Mouse (Mus musculus): ENCODE results near the gene Dppa1.
"Not testable (repeated sequence)": the region's sequence is repeated elsewhere in the genome, so short reads cannot be mapped to it uniquely, and the experiment has no call there.

Dppa1 gene

GRCm38 (mm10) chr11:46629211-46629795 lies at the start of gene Dppa1:
TSS of gene Dppa1 (minus strand) at chr11:46629261.
- DNase-seq: no peak

- no peak for DNase-seq
These were observed 38.9 kb upstream of the Dppa1 start for GRCm38 (mm10) chr11:46667938-46668337.

- DNase-seq: no peak
These were observed 38.0 kb upstream of the Dppa1 start for GRCm38 (mm10) chr11:46667105-46667504.

- peak in 1 of 2 experiments; percentile 11 for DNase-seq
These were observed 36.8 kb upstream of the Dppa1 start for GRCm38 (mm10) chr11:46665599-46666522.

DNA sequence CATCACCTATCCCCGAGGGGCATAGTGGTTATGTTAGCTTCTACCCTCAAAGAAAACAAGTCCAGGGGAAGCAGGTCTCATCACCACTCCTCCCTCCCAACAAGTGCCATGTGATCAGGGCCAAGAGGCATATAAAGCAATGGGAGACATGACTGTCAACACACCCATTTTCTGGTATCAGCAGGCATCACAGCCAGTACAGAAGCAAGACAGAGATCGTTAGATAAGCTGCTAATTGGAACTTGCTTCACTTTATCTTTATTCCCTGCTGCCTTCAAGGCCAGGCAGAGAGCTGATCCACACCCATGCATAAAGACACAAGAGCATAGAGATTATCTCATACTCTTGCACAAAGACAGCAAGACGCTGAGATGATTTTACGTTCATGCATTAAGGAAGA lies 34.2 kb upstream of the Dppa1 start:
- DNase-seq: no peak

DNA sequence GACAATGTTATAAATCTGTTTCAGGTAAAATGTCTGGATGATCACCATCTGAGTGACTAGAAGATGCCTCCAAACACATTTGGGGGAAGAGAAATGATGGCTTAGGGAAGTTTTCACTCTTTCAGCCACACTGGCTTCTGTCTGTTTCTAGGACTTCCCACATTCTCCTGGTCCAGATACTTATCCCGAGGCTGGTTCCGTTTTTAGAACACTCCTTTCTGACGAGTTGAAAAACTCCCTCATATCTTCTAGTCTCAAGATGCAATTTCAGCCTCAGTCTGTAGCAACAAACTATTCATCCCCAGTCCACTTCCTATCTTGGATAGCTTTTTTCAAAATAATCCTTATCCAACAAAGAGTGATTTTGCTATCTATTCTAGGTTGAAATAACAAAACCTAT lies 23.4 kb upstream of the Dppa1 start:
- DNase-seq: no peak

DNA sequence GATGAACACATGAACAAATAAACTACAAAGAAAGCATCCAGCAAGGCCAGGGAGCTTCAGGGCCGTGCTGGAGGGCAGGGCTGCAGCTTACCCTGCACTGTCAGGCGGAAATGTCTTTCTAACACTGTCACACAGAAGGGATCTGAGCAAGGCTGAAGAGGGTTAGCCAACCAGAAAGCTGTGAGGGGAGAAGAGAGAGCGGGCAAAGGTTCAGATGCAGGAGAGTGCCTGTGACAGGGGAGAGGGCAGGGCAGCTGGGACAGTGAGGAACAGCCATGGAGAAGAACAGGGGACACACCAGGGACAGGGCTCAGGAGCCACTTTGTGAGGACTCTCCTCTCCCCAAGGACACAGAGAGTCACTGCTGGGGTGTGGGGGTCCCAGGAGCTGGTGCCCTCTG lies 20.6 kb upstream of the Dppa1 start:
- DNase-seq: not testable (repeated sequence)

DNA sequence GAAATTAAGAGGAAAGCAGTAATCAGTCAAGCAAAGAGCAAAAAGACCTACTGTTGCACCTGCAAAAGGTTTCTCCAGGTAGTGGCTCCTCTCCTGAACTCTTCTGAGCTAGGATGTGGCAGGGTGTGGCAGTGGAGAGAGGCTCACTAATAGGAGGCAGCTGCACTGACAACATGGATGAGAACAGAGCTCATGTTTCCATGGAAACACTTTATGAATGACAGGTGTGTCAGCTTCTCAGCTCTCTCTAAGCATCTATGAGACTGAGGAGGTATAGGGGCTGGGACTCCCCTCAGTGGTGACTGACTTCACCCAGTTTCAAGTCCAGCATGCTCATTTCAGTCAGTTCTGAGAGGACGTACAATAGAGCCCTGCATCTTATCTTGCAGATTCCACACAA lies 15.8 kb upstream of the Dppa1 start:
- no peak for DNase-seq

DNA sequence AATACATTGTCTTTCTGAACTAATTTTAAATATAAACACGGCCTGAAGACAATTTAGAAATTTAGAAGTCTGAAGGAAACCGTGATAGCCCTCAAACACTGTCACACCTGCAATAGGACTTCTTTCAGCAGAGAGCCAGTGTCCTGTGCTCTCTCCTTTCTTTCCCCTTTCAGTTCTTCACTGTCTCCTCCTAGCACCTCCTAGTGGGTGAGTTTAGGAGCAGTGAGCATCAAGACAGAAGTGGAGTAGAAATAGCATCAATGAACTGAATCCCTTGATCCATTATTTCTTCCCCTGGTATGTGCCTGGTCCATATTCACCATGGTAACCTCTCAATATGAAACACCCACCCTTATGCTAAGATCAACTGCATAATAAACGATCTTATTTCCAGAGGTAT lies 7.5 kb upstream of the Dppa1 start:
- DNase-seq: no peak

GRCm38 (mm10) chr11:46635516-46635915 lies 6.5 kb upstream of the Dppa1 start:
- not testable (repeated sequence) for DNase-seq

GRCm38 (mm10) chr11:46631635-46632034 lies 2.6 kb upstream of the Dppa1 start:
- peak in 1 of 2 experiments; percentile 34 for DNase-seq

- DNase-seq: no peak
These were observed 8.5 kb downstream of the Dppa1 start for GRCm38 (mm10) chr11:46620414-46621168.

GRCm38 (mm10) chr11:46619929-46620328 lies 9.1 kb downstream of the Dppa1 start:
- DNase-seq: no peak

- no peak for DNase-seq
These were observed 36.6 kb downstream of the Dppa1 start for GRCm38 (mm10) chr11:46592416-46592815.

DNA sequence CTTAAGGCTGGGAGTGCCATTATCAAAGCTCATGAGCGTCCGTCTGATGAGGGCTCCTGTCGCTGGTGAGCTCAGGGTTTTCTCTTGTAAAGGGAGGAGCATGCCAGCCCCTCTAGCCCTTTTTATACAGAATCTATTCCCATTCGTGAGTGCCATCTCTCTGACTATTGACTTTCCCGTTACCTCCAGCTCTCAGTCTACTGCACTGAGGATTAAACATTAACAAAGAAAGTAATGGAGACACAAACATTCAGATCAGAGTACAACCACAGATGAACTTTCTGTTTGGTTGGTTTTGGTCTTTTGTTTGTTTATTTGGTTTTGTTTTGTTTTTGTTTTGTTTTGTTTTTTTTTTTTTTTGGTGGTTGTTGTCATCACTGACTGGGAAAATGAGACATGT lies 46.3 kb downstream of the Dppa1 start:
- DNase-seq: no peak

- no peak for DNase-seq
These were observed 48.6 kb downstream of the Dppa1 start for GRCm38 (mm10) chr11:46580428-46580827.

GRCm38 (mm10) chr11:46578771-46579281 lies 50.2 kb downstream of the Dppa1 start:
- no peak for DNase-seq

- DNase-seq: no peak
These were observed 57.7 kb downstream of the Dppa1 start, which contains the start of gene BC053393 for GRCm38 (mm10) chr11:46571327-46571726. TSS of gene BC053393 (plus strand) at chr11:46571536.

- DNase-seq: no peak
These were observed 60.0 kb downstream of the Dppa1 start for GRCm38 (mm10) chr11:46569107-46569506.

- no peak for DNase-seq
These were observed 63.1 kb downstream of the Dppa1 start for GRCm38 (mm10) chr11:46565967-46566366.

- peak; percentile 4 to 31 for DNase-seq
These were observed 64.4 kb downstream of the Dppa1 start for GRCm38 (mm10) chr11:46564671-46565070.

- DNase-seq: no peak
These were observed 68.0 kb downstream of the Dppa1 start for GRCm38 (mm10) chr11:46561096-46561495.

Measured in lung, postnatal 4 days (tissue).